8 mouse cellular contexts compared by ENCODE assay signal in genomic region chr9:32541223-32541901, GRCm38 (mm10). TPM values are rescaled to one million over a fixed set of nuclear protein-coding genes. Genes with fewer than 3 reads are reported as not detected.
DNase-seq lines count a peak whose midpoint lies in the region; ATAC-seq and TF ChIP-seq lines count a peak whose summit lies in the region.

No protein-coding gene starts in this region.

- 0% methylated on average over 30 of the region's 30 CpGs for WGBS in heart, embryonic 11.5 days (ENCODE audit: insufficient replicate concordance)
- 2% methylated on average over 30 of the region's 30 CpGs for WGBS in small intestine, adult 2 months

- H3K27ac ChIP-seq in heart, embryonic 11.5 days (ENCODE audit: low read depth, low read length), result peak overlapping the region; percentile 82
- peak overlapping the region; percentile 84 for H3K27ac ChIP-seq in small intestine, adult 2 months (ENCODE audit: insufficient read depth, low read depth, low read length)

- H3K9ac ChIP-seq in heart, embryonic 11.5 days (ENCODE audit: low read depth, low read length), result peak overlapping the region; percentile 90

- TF ChIP-seq POLR2A in brain, embryonic 14.5 days (IDR thresholded peaks at IDR 0.05; ENCODE audit: borderline replicate concordance, extremely low read depth, insufficient read depth, insufficient read length, poor library complexity, severe bottlenecking), result no peak
- TF ChIP-seq POLR2A in small intestine, adult 2 months (IDR thresholded peaks at IDR 0.05; ENCODE audit: low read depth, low read length), result no peak

- H3K4me3 ChIP-seq in heart, embryonic 11.5 days (ENCODE audit: low read depth, low read length), result peak overlapping the region; percentile 79
- H3K4me3 ChIP-seq in small intestine, adult 2 months (ENCODE audit: low read depth, low read length), result peak overlapping the region; percentile 77

- H3K36me3 ChIP-seq in heart, embryonic 11.5 days (ENCODE audit: control insufficient read depth, insufficient read depth, low read length), result no peaks in the 10 kb centered on the region
- no peaks in the 10 kb centered on the region for H3K36me3 ChIP-seq in small intestine, adult 2 months (ENCODE audit: control insufficient read depth, insufficient read depth, low read length)

- no peak for TF ChIP-seq CTCF in brain, embryonic 14.5 days (IDR thresholded peaks at IDR 0.05; ENCODE audit: borderline replicate concordance, extremely low read depth, insufficient read depth, insufficient read length)
- TF ChIP-seq CTCF in small intestine, adult 2 months (IDR thresholded peaks at IDR 0.05; ENCODE audit: extremely low read depth, insufficient read length, insufficient replicate concordance, low read depth, low read length), result no peak

- peaks cover 26% of the 10 kb centered on the region for H3K4me1 ChIP-seq in heart, embryonic 11.5 days (ENCODE audit: control insufficient read depth, insufficient read depth, low read length)
- no peaks in the 10 kb centered on the region; the same call in 1 of the 2 replicates for H3K4me1 ChIP-seq in small intestine, adult 2 months (ENCODE audit: control insufficient read depth, insufficient read depth, insufficient read length, low read length)

- peak; percentile 34 for DNase-seq in ES-CJ7 (ENCODE audit: low read depth, low spot score)
- DNase-seq in brain, embryonic 14.5 days (ENCODE audit: low read depth), result peak; percentile 36
- DNase-seq in kidney, adult 9 months, result peak; percentile 58
- DNase-seq in lung, postnatal 25 days (ENCODE audit: low spot score), result peak; percentile 69
- DNase-seq in layer of hippocampus, adult 9-11 months, result no peak
- DNase-seq in frontal cortex, postnatal 36 days (ENCODE audit: low spot score in 2 of 2), result no peak

- peak overlapping the region; percentile 79 for H3K4me2 ChIP-seq in heart, embryonic 11.5 days

- ATAC-seq in heart, embryonic 11.5 days (replicated peaks; ENCODE audit: insufficient number of reproducible peaks, low FRiP score, low TSS enrichment), result 0 out of 2 replicates have a peak, but pooled peaks have one; percentile 28

- H3K9me3 ChIP-seq in heart, embryonic 11.5 days (replicated peaks; ENCODE audit: control insufficient read depth, low read length), result no peaks in the 10 kb centered on the region

- H3K27me3 ChIP-seq in heart, embryonic 11.5 days (ENCODE audit: control insufficient read depth, insufficient read depth, low read length), result peaks cover 43% of the 10 kb centered on the region
- H3K27me3 ChIP-seq in small intestine, adult 2 months (ENCODE audit: control insufficient read depth, insufficient read depth, low read length), result peaks cover 46% of the 10 kb centered on the region

RNA-seq across cellular contexts. Expression of gene Fli1, which starts 1.3 kb away (rescaled TPM):
- 2.5 and 5.3 TPM in 2 replicates for polyA plus RNA-seq in brain, embryonic 14.5 days (2012; rRNA removed)
- polyA plus RNA-seq in heart, embryonic 11.5 days (2014; fragmentation: Nextera tagmentation; extraction: Ambion mirVana), result 17.1 and 18.7 TPM in 2 replicates
- polyA plus RNA-seq in small intestine, adult 2 months (2012; rRNA removed), result 1.8 and 3.1 TPM in 2 replicates

Comparison
In these comparisons a context has a peak if more than half of its experiments do, and no peak if none do; other contexts are left out.
1. DNase-seq: peak in ES-CJ7 (single experiment), brain, embryonic 14.5 days (single experiment), kidney, adult 9 months (single experiment) and lung, postnatal 25 days (single experiment); none in layer of hippocampus, adult 9-11 months (single experiment) and frontal cortex, postnatal 36 days (0 of 2).